Mouse (Mus musculus): Measurements from ENCODE around the gene Mllt10.

- TF ChIP-seq TCF12 (IDR thresholded peaks at IDR 0.05; ENCODE audit: insufficient read depth, poor library complexity, severe bottlenecking) (no peak), POLR2A (IDR thresholded peaks at IDR 0.05; ENCODE audit: insufficient read length, low read depth) (no peak), MAX (IDR thresholded peaks at IDR 0.05; ENCODE audit: low read depth) (no peak), POLR2AphosphoS2 (IDR thresholded peaks at IDR 0.05; ENCODE audit: insufficient read length, low read depth) (no peak), CEBPB (IDR thresholded peaks at IDR 0.05; ENCODE audit: insufficient read depth, poor library complexity, severe bottlenecking) (no peak), MYOG (IDR thresholded peaks at IDR 0.05; ENCODE audit: control insufficient read depth in 1 of 3, insufficient read depth in 1 of 3, insufficient read length in 2 of 3, low read depth in 2 of 3) (no peak)
These were observed 126.6 kb downstream of the Mllt10 start for GRCm38 (mm10) chr2:18181631-18182030.

Measured in myocyte (in vitro differentiated cells).